Mouse (Mus musculus) liver, embryonic 14.5 days (tissue): ENCODE measurements around the gene Cep41. TPM values are rescaled to one million over a fixed set of nuclear protein-coding genes. Genes with fewer than 3 reads are reported as not detected.

Experiments
- ATAC-seq: fragments of 200-750 bp; cut with Nextera tagmentation; 2 replicates; pipeline ENCODE4 v1.8.0; 2017; ENCODE audit warnings: moderate number of reproducible peaks, mild to moderate bottlenecking, moderate library complexity; ENCODE audit not compliant: insufficient read depth
- DNase-seq, 3 experiments: peaks; one replicate each; pipeline ENCODE4 v3.0.0-alpha.2; 2012 to 2013; ENCODE audit warnings: low read depth in 3 of 3, low spot score in 3 of 3
- H3K27ac ChIP-seq: fragments of 300-500 bp; sonication (generic); 2 replicates; pipeline ENCODE4 v1.5.1; 2014; ENCODE audit warnings: moderate library complexity, mild to moderate bottlenecking, control low read depth, inconsistent platforms
- H3K27me3 ChIP-seq: fragments of 300-500 bp; sonication (generic); 2 replicates; pipeline ENCODE4 v1.6.1; 2014; ENCODE audit warnings: mild to moderate bottlenecking, low read length, moderate library complexity; ENCODE audit not compliant: control insufficient read depth, insufficient read depth
- H3K36me3 ChIP-seq: fragments of 300-500 bp; sonication (generic); replicated peaks from 2 replicates; pipeline ENCODE4 v1.6.1; 2014; ENCODE audit warnings: low read depth; ENCODE audit not compliant: control insufficient read depth, insufficient read depth
- H3K4me1 ChIP-seq, 2 experiments: fragments of 200-500 bp in 1 of 2; fragments of 300-500 bp in 1 of 2; sonication (generic) in 1 of 2; replicated peaks; 2 replicates each; pipeline ENCODE4 v1.6.1; 2012 to 2014; ENCODE audit warnings: antibody characterized with exemption in 1 of 2, inconsistent platforms in 1 of 2, low read length in 1 of 2; ENCODE audit not compliant: control insufficient read depth in 2 of 2, insufficient read depth in 2 of 2
- H3K4me2 ChIP-seq: fragments of 300-500 bp; sonication (generic); 2 replicates; pipeline ENCODE4 v1.6.1; 2014; ENCODE audit warnings: low read depth, mild to moderate bottlenecking, control low read depth, moderate library complexity
- H3K4me3 ChIP-seq, 2 experiments: fragments of 200-500 bp in 1 of 2; fragments of 300-500 bp in 1 of 2; sonication (generic) in 1 of 2; 2 replicates each; pipeline ENCODE4 v1.5.1; 2012 to 2014; ENCODE audit warnings: low read depth in 2 of 2, low read length in 2 of 2, mild to moderate bottlenecking in 2 of 2, control low read depth in 1 of 2, inconsistent platforms in 1 of 2, moderate library complexity in 1 of 2; ENCODE audit not compliant: insufficient read depth in 1 of 2
- H3K9ac ChIP-seq: fragments of 300-500 bp; sonication (generic); replicated peaks from 2 replicates; pipeline ENCODE4 v1.6.1; 2014; ENCODE audit warnings: mild to moderate bottlenecking, control low read depth, moderate library complexity
- H3K9me3 ChIP-seq: fragments of 300-500 bp; sonication (generic); 2 replicates; pipeline ENCODE4 v1.6.1; 2016; ENCODE audit warnings: low read length, mixed read lengths; ENCODE audit not compliant: control insufficient read depth
- CTCF ChIP-seq: IDR thresholded peaks from 2 replicates; pipeline ENCODE4 v1.5.1; 2016; ENCODE audit warnings: antibody characterized with exemption, low read depth, control low read depth
- EP300 ChIP-seq: IDR thresholded peaks from 2 replicates; pipeline ENCODE4 v1.6.1; 2016; ENCODE audit warnings: antibody characterized with exemption, low read depth
- WGBS: fragments of 180-500 bp; shearing (Covaris S2); extraction: QIAGEN DNeasy Blood & Tissue Kit; methylation state at CpG from one replicate; pipeline ENCODE4 v1.1.7; 2014; ENCODE audit not compliant: insufficient replicate concordance; 5-methylcytosine and 5-hydroxymethylcytosine counted together
- polyA plus RNA-seq, 2 experiments: library from polyadenylated mRNA; depleted of rRNA in 1 of 2; stranded (reverse) in 1 of 2; unstranded in 1 of 2; fragments of >200 nt; fragmentation: Nextera tagmentation in 1 of 2; extraction: Ambion mirVana in 1 of 2; gene quantifications; 2 replicates each; pipeline versions ENCODE4 v1.2.1 to v1.2.3; 2012 to 2014

The Cep41 gene
- polyA plus RNA-seq, 2 experiments, result 3.6 to 4.0 TPM

GRCm38 (mm10) chr6:30732571-30733130 lies 39.1 kb upstream of the Cep41 start:
- TF ChIP-seq EP300 (no peak), CTCF (no peak)
- peaks cover 33% of the 10 kb centered on the region for H3K27me3 ChIP-seq
- no peak overlapping the region for H3K4me2 ChIP-seq
- ATAC-seq (no peak), DNase-seq (no peak)
- peaks cover 8% of the 10 kb centered on the region for H3K9me3 ChIP-seq
- H3K9ac ChIP-seq, result no peak overlapping the region
- no peak overlapping the region for H3K27ac ChIP-seq
- H3K4me3 ChIP-seq, result no peak overlapping the region
- no peaks in the 10 kb centered on the region for H3K4me1 ChIP-seq
- no peaks in the 10 kb centered on the region for H3K36me3 ChIP-seq
- 48% methylated on average over 18 of the region's 18 CpGs for WGBS

GRCm38 (mm10) chr6:30730301-30730971 lies 36.9 kb upstream of the Cep41 start:
- Histone ChIP-seq H3K4me2 (no peak overlapping the region), H3K9me3 (no peaks in the 10 kb centered on the region), H3K4me1 (no peaks in the 10 kb centered on the region), H3K27ac (no peak overlapping the region), H3K36me3 (no peaks in the 10 kb centered on the region), H3K9ac (no peak overlapping the region), H3K4me3 (no peak overlapping the region), H3K27me3 (peaks cover 12% of the 10 kb centered on the region)
- DNase-seq (no peak), ATAC-seq (no peak)
- TF ChIP-seq EP300 (no peak), CTCF (no peak)
- WGBS, result 47% methylated on average over 12 of the region's 12 CpGs

- DNase-seq (no peak), ATAC-seq (no peak)
- no peaks in the 10 kb centered on the region for H3K27me3 ChIP-seq
- TF ChIP-seq CTCF (no peak), EP300 (no peak)
- no peak within 1 kb of the TSS for H3K4me3 ChIP-seq
- no peaks in the 10 kb centered on the region; a peak in 1 of 4 replicates for H3K4me1 ChIP-seq
- no peaks in the 10 kb centered on the region for H3K36me3 ChIP-seq
- H3K4me2 ChIP-seq, result no peak within 1 kb of the TSS
- H3K9ac ChIP-seq, result no peak within 1 kb of the TSS
- no peaks in the 10 kb centered on the region for H3K9me3 ChIP-seq
- WGBS, result 64% methylated on average over 7 of the region's 7 CpGs
- no peak within 1 kb of the TSS for H3K27ac ChIP-seq
Observed at GRCm38 (mm10) chr6:30723331-30723730, 29.8 kb upstream of the Cep41 start, which contains the start of gene Mest. Gene Mest (plus strand): TSS chr6:30723547.

- TF ChIP-seq EP300 (no peak), CTCF (no peak)
- no peaks in the 10 kb centered on the region for H3K9me3 ChIP-seq
- ATAC-seq, result no peak
- H3K4me2 ChIP-seq, result no peak overlapping the region
- 51% methylated on average over 4 of the region's 4 CpGs for WGBS
- no peak overlapping the region for H3K4me3 ChIP-seq
- H3K27ac ChIP-seq, result no peak overlapping the region
- H3K4me1 ChIP-seq, result no peaks in the 10 kb centered on the region; a peak in 1 of 4 replicates
- no peaks in the 10 kb centered on the region for H3K36me3 ChIP-seq
- H3K9ac ChIP-seq, result no peak overlapping the region
- no peak for DNase-seq
- no peaks in the 10 kb centered on the region for H3K27me3 ChIP-seq
Observed at GRCm38 (mm10) chr6:30722385-30723164, 29.0 kb upstream of the Cep41 start.

GRCm38 (mm10) chr6:30716796-30717195 lies 23.2 kb upstream of the Cep41 start:
- H3K27ac ChIP-seq, result no peak overlapping the region
- H3K4me2 ChIP-seq, result no peak overlapping the region
- H3K36me3 ChIP-seq, result no peaks in the 10 kb centered on the region
- DNase-seq, result no peak
- no peak overlapping the region for H3K4me3 ChIP-seq
- no peak overlapping the region for H3K9ac ChIP-seq
- no peaks in the 10 kb centered on the region for H3K27me3 ChIP-seq
- 73% methylated on average over 7 of the region's 7 CpGs for WGBS
- ATAC-seq, result no peak
- TF ChIP-seq CTCF, result no peak
- TF ChIP-seq EP300, result no peak
- H3K4me1 ChIP-seq, result peaks cover 0 to 5% of the 10 kb centered on the region in 2 experiments; a peak in 2 of 4 replicates
- no peaks in the 10 kb centered on the region for H3K9me3 ChIP-seq
